Mouse (Mus musculus): ENCODE results near the gene Stt3b.

Stt3b gene

GRCm38 (mm10) chr9:115272451-115272850 lies 37.8 kb downstream of the Stt3b start:
- DNase-seq (ENCODE audit: low read depth in 1 of 2, low spot score in 2 of 2), result peak; percentile 8 to 52

GRCm38 (mm10) chr9:115271556-115271955 lies 38.7 kb downstream of the Stt3b start:
- DNase-seq (ENCODE audit: low read depth in 1 of 2, low spot score in 2 of 2), result no peak

- no peak for DNase-seq (ENCODE audit: low read depth in 1 of 2, low spot score in 2 of 2)
Measured at GRCm38 (mm10) chr9:115261896-115262295, 48.3 kb downstream of the Stt3b start.

- no peak for DNase-seq (ENCODE audit: low read depth in 1 of 2, low spot score in 2 of 2)
Measured at GRCm38 (mm10) chr9:115261456-115261855, 48.8 kb downstream of the Stt3b start.

- no peak for DNase-seq (ENCODE audit: low read depth in 1 of 2, low spot score in 2 of 2)
Measured at GRCm38 (mm10) chr9:115260464-115260863, 49.8 kb downstream of the Stt3b start.

GRCm38 (mm10) chr9:115259866-115260265 lies 50.4 kb downstream of the Stt3b start:
- no peak for DNase-seq (ENCODE audit: low read depth in 1 of 2, low spot score in 2 of 2)

GRCm38 (mm10) chr9:115257733-115258286 lies 52.4 kb downstream of the Stt3b start:
- no peak for DNase-seq (ENCODE audit: low read depth in 1 of 2, low spot score in 2 of 2)

- DNase-seq (ENCODE audit: low read depth in 1 of 2, low spot score in 2 of 2), result no peak
Measured at GRCm38 (mm10) chr9:115249145-115249544, 61.1 kb downstream of the Stt3b start.

- no peak for DNase-seq (ENCODE audit: low read depth in 1 of 2, low spot score in 2 of 2)
Measured at GRCm38 (mm10) chr9:115245092-115245491, 65.1 kb downstream of the Stt3b start.

GRCm38 (mm10) chr9:115243630-115244029 lies 66.6 kb downstream of the Stt3b start:
- DNase-seq (ENCODE audit: low read depth in 1 of 2, low spot score in 2 of 2), result no peak

GRCm38 (mm10) chr9:115239861-115240260 lies 70.4 kb downstream of the Stt3b start:
- no peak for DNase-seq (ENCODE audit: low read depth in 1 of 2, low spot score in 2 of 2)

- DNase-seq (ENCODE audit: low read depth in 1 of 2, low spot score in 2 of 2), result no peak
Measured at GRCm38 (mm10) chr9:115237943-115238342, 72.3 kb downstream of the Stt3b start.

- peak in 1 of 2 experiments; percentile 27 for DNase-seq (ENCODE audit: low read depth in 1 of 2, low spot score in 2 of 2)
Measured at GRCm38 (mm10) chr9:115236352-115236841, 73.8 kb downstream of the Stt3b start.

GRCm38 (mm10) chr9:115234561-115234960 lies 75.7 kb downstream of the Stt3b start:
- no peak for DNase-seq (ENCODE audit: low read depth in 1 of 2, low spot score in 2 of 2)

GRCm38 (mm10) chr9:115233721-115234120 lies 76.5 kb downstream of the Stt3b start:
- DNase-seq (ENCODE audit: low read depth in 1 of 2, low spot score in 2 of 2), result no peak

GRCm38 (mm10) chr9:115231476-115231875 lies 78.7 kb downstream of the Stt3b start:
- DNase-seq (ENCODE audit: low read depth in 1 of 2, low spot score in 2 of 2), result no peak

GRCm38 (mm10) chr9:115230141-115230540 lies 80.1 kb downstream of the Stt3b start:
- DNase-seq (ENCODE audit: low read depth in 1 of 2, low spot score in 2 of 2), result no peak

GRCm38 (mm10) chr9:115229676-115230075 lies 80.5 kb downstream of the Stt3b start:
- DNase-seq (ENCODE audit: low read depth in 1 of 2, low spot score in 2 of 2), result no peak

- no peak for DNase-seq (ENCODE audit: low read depth in 1 of 2, low spot score in 2 of 2)
Measured at GRCm38 (mm10) chr9:115229145-115229544, 81.1 kb downstream of the Stt3b start.

- no peak for DNase-seq (ENCODE audit: low read depth in 1 of 2, low spot score in 2 of 2)
Measured at GRCm38 (mm10) chr9:115224744-115225354, 85.4 kb downstream of the Stt3b start.

GRCm38 (mm10) chr9:115221265-115221664 lies 89.0 kb downstream of the Stt3b start:
- no peak for DNase-seq (ENCODE audit: low read depth in 1 of 2, low spot score in 2 of 2)

- no peak for DNase-seq (ENCODE audit: low read depth in 1 of 2, low spot score in 2 of 2)
Measured at GRCm38 (mm10) chr9:115220466-115220865, 89.8 kb downstream of the Stt3b start.

- DNase-seq (ENCODE audit: low read depth in 1 of 2, low spot score in 2 of 2), result no peak
Measured at GRCm38 (mm10) chr9:115217984-115218383, 92.2 kb downstream of the Stt3b start.
